Mouse (Mus musculus) myocyte (in vitro differentiated cells): Measurements from ENCODE around the gene Scgb1b30.

Experiments used
- E2F4 ChIP-seq: IDR thresholded peaks from one replicate; pipeline ENCODE4 v1.6.1; 2011; ENCODE audit warnings: mild to moderate bottlenecking, control low read depth, moderate library complexity; ENCODE audit not compliant: insufficient read depth
- MYOD1 ChIP-seq, 3 experiments: IDR thresholded peaks; one replicate each; pipeline ENCODE4 v1.6.1; 2011; ENCODE audit warnings: control low read depth in 2 of 3, low read depth in 2 of 3, mild to moderate bottlenecking in 2 of 3, moderate library complexity in 1 of 3; ENCODE audit not compliant: insufficient read length in 2 of 3, control insufficient read depth in 1 of 3
- MYOG ChIP-seq, 3 experiments: IDR thresholded peaks; one replicate each; pipeline ENCODE4 v1.6.1; 2011; ENCODE audit warnings: control low read depth in 2 of 3, low read depth in 2 of 3, mild to moderate bottlenecking in 2 of 3; ENCODE audit not compliant: insufficient read length in 2 of 3, control insufficient read depth in 1 of 3, insufficient read depth in 1 of 3
- POLR2A ChIP-seq: IDR thresholded peaks from one replicate; pipeline ENCODE4 v1.6.1; 2011; ENCODE audit warnings: low read depth, mild to moderate bottlenecking, control low read depth, moderate library complexity; ENCODE audit not compliant: insufficient read length
- POLR2AphosphoS2 ChIP-seq: IDR thresholded peaks from one replicate; pipeline ENCODE4 v1.6.1; 2011; ENCODE audit warnings: low read depth, control low read depth; ENCODE audit not compliant: insufficient read length
- SRF ChIP-seq: IDR thresholded peaks from one replicate; pipeline ENCODE4 v1.6.1; 2011; ENCODE audit warnings: low read depth; ENCODE audit not compliant: control insufficient read depth, insufficient read length
- TCF12 ChIP-seq: IDR thresholded peaks from one replicate; pipeline ENCODE4 v1.6.1; 2011; ENCODE audit warnings: mild to moderate bottlenecking, control low read depth; ENCODE audit not compliant: poor library complexity, insufficient read depth, severe bottlenecking
- TCF3 ChIP-seq: IDR thresholded peaks from one replicate; pipeline ENCODE4 v1.6.1; 2011; ENCODE audit warnings: low read depth, control low read depth; ENCODE audit not compliant: insufficient read length
- USF1 ChIP-seq: IDR thresholded peaks from one replicate; pipeline ENCODE4 v1.6.1; 2011; ENCODE audit warnings: low read depth, mild to moderate bottlenecking, control low read depth, moderate library complexity

DNA sequence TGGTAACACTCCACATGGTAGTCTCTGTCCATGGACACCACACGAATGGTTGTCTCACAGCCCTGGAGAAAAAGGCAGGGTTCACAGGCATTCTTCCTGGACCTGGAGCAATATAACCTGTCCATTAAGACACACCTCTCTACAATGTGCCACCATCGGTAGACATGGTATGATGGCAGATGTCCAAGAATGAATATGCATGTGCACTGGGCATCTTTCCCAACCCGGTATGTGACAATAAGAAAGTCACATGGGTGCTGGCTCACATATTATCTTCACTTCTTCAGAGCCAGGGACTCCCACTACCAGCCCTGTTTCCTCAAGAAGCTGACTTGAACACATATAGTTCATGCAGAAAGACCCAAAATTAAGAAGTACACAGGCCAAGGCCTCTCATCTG, 21.4 kb downstream of the Scgb1b30 start:
- TF ChIP-seq USF1 (no peak), MYOD1 (IDR thresholded peaks at IDR 0.05; ENCODE audit: control insufficient read depth in 1 of 3, insufficient read length in 2 of 3, low read depth in 2 of 3) (no peak), POLR2A (no peak), POLR2AphosphoS2 (no peak), SRF (no peak), TCF12 (no peak), MYOG (IDR thresholded peaks at IDR 0.05; ENCODE audit: control insufficient read depth in 1 of 3, insufficient read depth in 1 of 3, insufficient read length in 2 of 3, low read depth in 2 of 3) (no peak), E2F4 (no peak), TCF3 (no peak)
